Mouse (Mus musculus): ENCODE results near the gene C1qtnf7.

The C1qtnf7 gene

GRCm38 (mm10) chr5:43515401-43515976, at the start of gene C1qtnf7:
Gene C1qtnf7, plus strand, starts transcription at chr5:43515538.
- peak; percentile 92 for ATAC-seq (ENCODE audit: low TSS enrichment)

- ATAC-seq (ENCODE audit: low TSS enrichment), result no peak
These were observed 48.6 kb upstream of the C1qtnf7 start for GRCm38 (mm10) chr5:43466762-43467161.

GRCm38 (mm10) chr5:43467214-43467613, 48.1 kb upstream of the C1qtnf7 start:
- ATAC-seq (ENCODE audit: low TSS enrichment), result no peak

GRCm38 (mm10) chr5:43468937-43469336, 46.4 kb upstream of the C1qtnf7 start:
- no peak for ATAC-seq (ENCODE audit: low TSS enrichment)

GRCm38 (mm10) chr5:43477953-43478352, 37.4 kb upstream of the C1qtnf7 start:
- no peak for ATAC-seq (ENCODE audit: low TSS enrichment)

- ATAC-seq (ENCODE audit: low TSS enrichment), result no peak
These were observed 35.3 kb upstream of the C1qtnf7 start for GRCm38 (mm10) chr5:43480046-43480445.

- no peak for ATAC-seq (ENCODE audit: low TSS enrichment)
These were observed 34.6 kb upstream of the C1qtnf7 start for GRCm38 (mm10) chr5:43480786-43481185.

- ATAC-seq (ENCODE audit: low TSS enrichment), result no peak
These were observed 33.5 kb upstream of the C1qtnf7 start for GRCm38 (mm10) chr5:43481824-43482223.

- ATAC-seq (ENCODE audit: low TSS enrichment), result no peak
These were observed 13.5 kb upstream of the C1qtnf7 start for GRCm38 (mm10) chr5:43501887-43502286.

- no peak for ATAC-seq (ENCODE audit: low TSS enrichment)
These were observed 11.0 kb upstream of the C1qtnf7 start for GRCm38 (mm10) chr5:43504243-43504786.

GRCm38 (mm10) chr5:43508470-43508869, 6.9 kb upstream of the C1qtnf7 start:
- ATAC-seq (ENCODE audit: low TSS enrichment), result no peak

- ATAC-seq (ENCODE audit: low TSS enrichment), result no peak
These were observed 6.4 kb upstream of the C1qtnf7 start for GRCm38 (mm10) chr5:43508892-43509291.

GRCm38 (mm10) chr5:43511126-43511525, 4.2 kb upstream of the C1qtnf7 start:
- no peak for ATAC-seq (ENCODE audit: low TSS enrichment)

- no peak for ATAC-seq (ENCODE audit: low TSS enrichment)
These were observed 1.2 kb downstream of the C1qtnf7 start for GRCm38 (mm10) chr5:43516491-43516890.

- ATAC-seq (ENCODE audit: low TSS enrichment), result no peak
These were observed 2.0 kb downstream of the C1qtnf7 start for GRCm38 (mm10) chr5:43517313-43517712.

GRCm38 (mm10) chr5:43519905-43520304, 4.6 kb downstream of the C1qtnf7 start:
- no peak for ATAC-seq (ENCODE audit: low TSS enrichment)

- no peak for ATAC-seq (ENCODE audit: low TSS enrichment)
These were observed 6.0 kb downstream of the C1qtnf7 start for GRCm38 (mm10) chr5:43521369-43521768.

GRCm38 (mm10) chr5:43522866-43523265, 7.5 kb downstream of the C1qtnf7 start:
- no peak for ATAC-seq (ENCODE audit: low TSS enrichment)

GRCm38 (mm10) chr5:43526874-43527584, 11.7 kb downstream of the C1qtnf7 start:
- ATAC-seq (ENCODE audit: low TSS enrichment), result no peak

- ATAC-seq (ENCODE audit: low TSS enrichment), result no peak
These were observed 14.8 kb downstream of the C1qtnf7 start for GRCm38 (mm10) chr5:43530186-43530585.

- ATAC-seq (ENCODE audit: low TSS enrichment), result no peak
These were observed 15.5 kb downstream of the C1qtnf7 start for GRCm38 (mm10) chr5:43530886-43531285.

- no peak for ATAC-seq (ENCODE audit: low TSS enrichment)
These were observed 23.2 kb downstream of the C1qtnf7 start for GRCm38 (mm10) chr5:43538322-43539167.
